Mouse (Mus musculus): ENCODE data around the gene Ublcp1. TPM values are rescaled to one million over a fixed set of nuclear protein-coding genes. Genes with fewer than 3 reads are reported as not detected.

The Ublcp1 gene
- polyA plus RNA-seq, 1 experiment: 9.7 TPM

GRCm38 (mm10) chr11:44494643-44495323 is 24.5 kb upstream of the Ublcp1 start:
- Histone ChIP-seq H3K4me1 (ENCODE audit: control insufficient read depth, insufficient read depth, low read length) (peaks cover 13% of the 10 kb centered on the region), H3K27ac (ENCODE audit: insufficient read depth, low read depth, low read length) (no peak overlapping the region), H3K4me3 (ENCODE audit: insufficient read depth, low read length) (no peak overlapping the region)
- TF ChIP-seq CTCF (IDR thresholded peaks at IDR 0.05; ENCODE audit: low read depth, low read length) (no peak), POLR2A (IDR thresholded peaks at IDR 0.05; ENCODE audit: borderline replicate concordance, low read depth, low read length) (no peak)

- TF ChIP-seq CTCF (IDR thresholded peaks at IDR 0.05; ENCODE audit: low read depth, low read length) (no peak), POLR2A (IDR thresholded peaks at IDR 0.05; ENCODE audit: borderline replicate concordance, low read depth, low read length) (no peak)
- Histone ChIP-seq H3K4me3 (ENCODE audit: insufficient read depth, low read length) (no peak overlapping the region), H3K4me1 (ENCODE audit: control insufficient read depth, insufficient read depth, low read length) (peaks cover 5% of the 10 kb centered on the region; the same call in 1 of the 2 replicates), H3K27ac (ENCODE audit: insufficient read depth, low read depth, low read length) (no peak overlapping the region)
Observed at GRCm38 (mm10) chr11:44489117-44489516, 18.8 kb upstream of the Ublcp1 start.

- Histone ChIP-seq H3K4me3 (ENCODE audit: insufficient read depth, low read length) (no peak overlapping the region), H3K27ac (ENCODE audit: insufficient read depth, low read depth, low read length) (no peak overlapping the region), H3K4me1 (ENCODE audit: control insufficient read depth, insufficient read depth, low read length) (peaks cover 5% of the 10 kb centered on the region; the same call in 1 of the 2 replicates)
- TF ChIP-seq POLR2A (IDR thresholded peaks at IDR 0.05; ENCODE audit: borderline replicate concordance, low read depth, low read length) (no peak), CTCF (IDR thresholded peaks at IDR 0.05; ENCODE audit: low read depth, low read length) (no peak)
Observed at GRCm38 (mm10) chr11:44485089-44485736, 14.9 kb upstream of the Ublcp1 start.

GRCm38 (mm10) chr11:44480246-44480645 is 9.9 kb upstream of the Ublcp1 start:
- TF ChIP-seq CTCF (IDR thresholded peaks at IDR 0.05; ENCODE audit: low read depth, low read length) (no peak), POLR2A (IDR thresholded peaks at IDR 0.05; ENCODE audit: borderline replicate concordance, low read depth, low read length) (no peak)
- Histone ChIP-seq H3K27ac (ENCODE audit: insufficient read depth, low read depth, low read length) (no peak overlapping the region), H3K4me3 (ENCODE audit: insufficient read depth, low read length) (no peak overlapping the region), H3K4me1 (ENCODE audit: control insufficient read depth, insufficient read depth, low read length) (peaks cover 3% of the 10 kb centered on the region; the same call in 1 of the 2 replicates)

- H3K4me3 ChIP-seq (ENCODE audit: insufficient read depth, low read length): no peak overlapping the region
- H3K27ac ChIP-seq (ENCODE audit: insufficient read depth, low read depth, low read length): no peak overlapping the region
- TF ChIP-seq POLR2A (IDR thresholded peaks at IDR 0.05; ENCODE audit: borderline replicate concordance, low read depth, low read length): no peak
- TF ChIP-seq CTCF (IDR thresholded peaks at IDR 0.05; ENCODE audit: low read depth, low read length): no peak
- peaks cover 3% of the 10 kb centered on the region; the same call in 1 of the 2 replicates for H3K4me1 ChIP-seq (ENCODE audit: control insufficient read depth, insufficient read depth, low read length)
Observed at GRCm38 (mm10) chr11:44478382-44478781, 8.1 kb upstream of the Ublcp1 start.

- H3K4me3 ChIP-seq (ENCODE audit: insufficient read depth, low read length): no peak overlapping the region
- H3K4me1 ChIP-seq (ENCODE audit: control insufficient read depth, insufficient read depth, low read length): peaks cover 6% of the 10 kb centered on the region
- no peak overlapping the region for H3K27ac ChIP-seq (ENCODE audit: insufficient read depth, low read depth, low read length)
- no peak for TF ChIP-seq POLR2A (IDR thresholded peaks at IDR 0.05; ENCODE audit: borderline replicate concordance, low read depth, low read length)
- no peak for TF ChIP-seq CTCF (IDR thresholded peaks at IDR 0.05; ENCODE audit: low read depth, low read length)
Observed at GRCm38 (mm10) chr11:44476445-44476844, 6.1 kb upstream of the Ublcp1 start.

GRCm38 (mm10) chr11:44475467-44475866 is 5.2 kb upstream of the Ublcp1 start:
- H3K4me1 ChIP-seq (ENCODE audit: control insufficient read depth, insufficient read depth, low read length): peaks cover 6% of the 10 kb centered on the region
- TF ChIP-seq POLR2A (IDR thresholded peaks at IDR 0.05; ENCODE audit: borderline replicate concordance, low read depth, low read length) (no peak), CTCF (IDR thresholded peaks at IDR 0.05; ENCODE audit: low read depth, low read length) (no peak)
- H3K4me3 ChIP-seq (ENCODE audit: insufficient read depth, low read length): no peak overlapping the region
- H3K27ac ChIP-seq (ENCODE audit: insufficient read depth, low read depth, low read length): no peak overlapping the region

GRCm38 (mm10) chr11:44471337-44471995 is 1.2 kb upstream of the Ublcp1 start:
- H3K4me1 ChIP-seq (ENCODE audit: control insufficient read depth, insufficient read depth, low read length): peaks cover 7% of the 10 kb centered on the region
- peak overlapping the region; percentile 99 for H3K4me3 ChIP-seq (ENCODE audit: insufficient read depth, low read length)
- H3K27ac ChIP-seq (ENCODE audit: insufficient read depth, low read depth, low read length): peak overlapping the region; percentile 88
- TF ChIP-seq POLR2A (IDR thresholded peaks at IDR 0.05; ENCODE audit: borderline replicate concordance, low read depth, low read length) (no peak), CTCF (IDR thresholded peaks at IDR 0.05; ENCODE audit: low read depth, low read length) (no peak)

- peak overlapping the region; percentile 99 for H3K4me3 ChIP-seq (ENCODE audit: insufficient read depth, low read length)
- peak overlapping the region; percentile 6; the same call in 1 of the 2 replicates for H3K27ac ChIP-seq (ENCODE audit: insufficient read depth, low read depth, low read length)
- H3K4me1 ChIP-seq (ENCODE audit: control insufficient read depth, insufficient read depth, low read length): peaks cover 6% of the 10 kb centered on the region
- TF ChIP-seq CTCF (IDR thresholded peaks at IDR 0.05; ENCODE audit: low read depth, low read length) (no peak), POLR2A (IDR thresholded peaks at IDR 0.05; ENCODE audit: borderline replicate concordance, low read depth, low read length) (no peak)
Observed at GRCm38 (mm10) chr11:44469646-44470431, 459 bp downstream of the Ublcp1 start.

Data from bone marrow macrophage, adult 2 months (primary cell).